Mouse (Mus musculus) cortical plate, adult 2 months (tissue): ENCODE results near the gene Cox8b.

ENCODE experiments used
- CTCF ChIP-seq: fragments of 200-500 bp; IDR thresholded peaks from 2 replicates; pipeline ENCODE4 v1.5.1; 2011; ENCODE audit warnings: mild to moderate bottlenecking, control low read depth, low read length; ENCODE audit not compliant: insufficient read depth; ENCODE audit errors: extremely low read depth
- POLR2A ChIP-seq: fragments of 200-500 bp; IDR thresholded peaks from 2 replicates; pipeline ENCODE4 v1.6.1; 2011; ENCODE audit warnings: mild to moderate bottlenecking, low read length, control low read depth; ENCODE audit not compliant: insufficient read depth; ENCODE audit errors: extremely low read depth

- TF ChIP-seq POLR2A: no peak
- TF ChIP-seq CTCF: no peak
Observed at GRCm38 (mm10) chr7:140853386-140853785, 46.9 kb downstream of the Cox8b start.
